Mouse (Mus musculus) left cerebral cortex, postnatal 36 days (tissue): ENCODE results near the gene Grin3b. TPM values are rescaled to one million over a fixed set of nuclear protein-coding genes. Genes with fewer than 3 reads are reported as not detected.
A peak's percentile ranks its signal among the peaks of the same experiment; 100 is the strongest.

Source experiments
- DNase-seq, 2 experiments: peaks; one replicate each; pipeline ENCODE4 v3.0.0; 2021 to 2022; ENCODE audit warnings: low spot score in 2 of 2, mixed read lengths in 1 of 2
- intact Hi-C: fragments of 180-260 bp; cut with DNase I; formaldehyde crosslinking; loops from one replicate; pipeline ENCODE4 v1.15.1; 2025
- total RNA-seq, 2 experiments: library from RNA; stranded (reverse); gene quantifications; 2 replicates each; pipeline ENCODE4 v1.2.3; 2021

Grin3b gene
- total RNA-seq, 2 experiments from 2014 or later: 0.10 TPM; not detected in 1

DNA sequence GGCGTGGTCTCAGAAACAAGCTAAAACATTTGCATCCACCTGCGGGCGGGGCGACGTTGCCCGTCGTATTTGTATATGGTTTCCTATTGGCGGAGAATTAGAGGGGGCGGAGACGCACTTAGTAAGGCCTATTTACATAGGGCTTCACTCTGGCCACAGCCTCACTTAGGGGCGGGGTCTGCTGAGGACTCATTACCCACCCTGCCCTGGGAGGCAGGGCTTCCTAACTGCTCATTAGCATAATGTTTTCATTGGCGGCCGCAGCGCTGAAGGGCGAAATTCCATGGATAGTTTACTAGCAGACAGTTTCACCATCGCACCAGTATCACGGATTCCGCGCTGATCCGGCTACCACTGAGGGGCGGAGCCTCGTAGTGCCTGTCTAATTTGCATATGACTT lies 14.4 kb downstream of the Grin3b start:
- intact Hi-C loops: loop anchor here (1.0 to 2.0 kb wide), 3 partner anchors 54 to 157 kb away; partner anchors contain the start of genes Polr2e and Stk11
- peak; percentile 94 to 96 for DNase-seq

DNA sequence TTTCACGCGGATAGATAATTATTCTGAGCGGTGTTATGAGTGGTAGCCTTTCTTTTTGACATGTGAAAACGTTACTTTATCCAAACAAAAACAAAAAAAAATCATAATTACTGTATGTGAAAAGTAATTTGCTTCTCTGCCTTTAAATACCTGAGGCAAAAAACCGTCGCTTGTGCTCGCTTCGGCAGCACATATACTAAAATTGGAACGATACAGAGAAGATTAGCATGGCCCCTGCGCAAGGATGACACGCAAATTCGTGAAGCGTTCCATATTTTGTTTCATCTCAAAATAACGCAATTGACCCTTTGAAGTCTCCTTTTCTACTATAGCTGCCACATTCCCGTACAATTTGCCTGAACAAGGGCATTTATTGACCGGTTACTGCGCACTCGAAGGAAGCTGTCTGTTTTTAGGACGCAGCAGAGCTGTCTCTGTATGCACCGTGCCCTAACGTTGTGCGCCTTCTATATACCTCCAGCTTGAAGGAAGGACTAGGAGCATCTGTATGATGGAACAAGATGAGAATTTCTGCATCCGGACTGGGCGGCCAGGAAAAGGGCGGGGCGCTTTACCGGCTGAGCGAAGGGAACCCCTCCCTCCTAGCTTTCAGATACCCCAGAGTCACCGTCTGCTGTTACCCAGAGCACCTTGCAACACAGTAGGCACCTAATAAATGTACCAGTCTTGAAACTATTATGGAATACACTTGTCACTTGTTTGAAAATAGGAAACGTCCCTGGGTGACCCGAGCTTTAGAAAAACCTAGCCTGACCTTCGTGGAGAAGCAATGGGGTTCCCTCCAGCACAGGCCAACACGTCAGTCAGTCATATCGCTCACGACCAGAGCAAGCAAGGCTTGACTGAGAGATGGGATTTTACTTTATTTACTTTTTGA lies 15.1 kb downstream of the Grin3b start:
- peak; percentile 74 to 75 for DNase-seq
- intact Hi-C loops: loop anchor here (2.0 kb wide), 2 partner anchors 53 to 129 kb away; partner anchors contain the start of genes Polr2e and Stk11

DNA sequence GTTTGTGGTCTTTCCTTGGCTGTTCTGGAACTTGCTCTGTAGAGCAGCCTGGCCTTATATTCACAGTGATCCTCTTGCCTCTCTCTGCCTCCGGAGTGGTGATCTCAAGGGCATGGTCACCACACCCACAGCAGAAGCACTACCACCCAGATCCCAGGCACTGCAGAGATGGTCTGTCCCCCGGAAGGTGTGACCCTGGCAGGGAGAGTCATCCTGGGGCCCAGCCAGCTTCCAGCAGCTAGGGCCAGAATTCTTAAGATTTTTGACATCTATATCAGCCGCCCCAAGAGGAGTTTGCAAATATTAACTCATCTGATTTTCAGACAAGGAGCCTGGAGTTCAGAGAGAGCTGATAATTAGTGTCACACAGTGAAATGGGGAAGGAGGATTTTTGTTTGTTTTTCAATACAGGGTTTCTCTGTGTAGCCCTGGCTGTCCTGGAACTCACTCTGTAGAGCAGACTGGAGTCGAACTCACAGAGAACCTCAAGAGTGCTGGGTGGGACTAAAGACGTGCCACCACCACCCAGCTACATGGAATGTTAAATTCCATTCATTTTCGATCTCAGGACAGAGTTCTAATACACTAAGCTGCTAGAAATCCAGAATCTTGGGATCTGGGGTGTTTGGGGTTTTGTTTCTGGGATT lies 15.8 kb downstream of the Grin3b start:
- no peak for DNase-seq
- intact Hi-C loops: no loop called here

DNA sequence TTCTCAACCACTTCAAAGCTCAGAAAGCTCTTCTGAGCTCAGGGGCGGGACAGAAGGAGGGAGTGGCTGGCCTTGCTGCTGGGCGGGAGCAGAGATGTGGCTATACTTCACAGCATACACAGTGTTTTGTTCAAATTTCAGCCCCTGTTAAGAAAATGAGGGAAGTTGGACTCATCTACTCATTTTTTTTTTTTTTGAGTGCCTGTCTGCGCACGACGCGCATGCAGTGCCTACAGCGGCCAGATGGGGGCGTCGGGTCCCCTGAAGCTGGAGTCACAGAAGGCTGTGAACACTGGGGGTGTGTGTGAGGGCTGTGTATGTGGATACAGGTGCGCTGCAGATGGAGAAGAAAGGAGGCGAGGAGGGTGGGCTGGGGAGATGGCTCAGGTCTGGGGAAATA lies 16.4 kb downstream of the Grin3b start:
- intact Hi-C loops: no loop called here
- DNase-seq: peak; percentile 74 to 75

DNA sequence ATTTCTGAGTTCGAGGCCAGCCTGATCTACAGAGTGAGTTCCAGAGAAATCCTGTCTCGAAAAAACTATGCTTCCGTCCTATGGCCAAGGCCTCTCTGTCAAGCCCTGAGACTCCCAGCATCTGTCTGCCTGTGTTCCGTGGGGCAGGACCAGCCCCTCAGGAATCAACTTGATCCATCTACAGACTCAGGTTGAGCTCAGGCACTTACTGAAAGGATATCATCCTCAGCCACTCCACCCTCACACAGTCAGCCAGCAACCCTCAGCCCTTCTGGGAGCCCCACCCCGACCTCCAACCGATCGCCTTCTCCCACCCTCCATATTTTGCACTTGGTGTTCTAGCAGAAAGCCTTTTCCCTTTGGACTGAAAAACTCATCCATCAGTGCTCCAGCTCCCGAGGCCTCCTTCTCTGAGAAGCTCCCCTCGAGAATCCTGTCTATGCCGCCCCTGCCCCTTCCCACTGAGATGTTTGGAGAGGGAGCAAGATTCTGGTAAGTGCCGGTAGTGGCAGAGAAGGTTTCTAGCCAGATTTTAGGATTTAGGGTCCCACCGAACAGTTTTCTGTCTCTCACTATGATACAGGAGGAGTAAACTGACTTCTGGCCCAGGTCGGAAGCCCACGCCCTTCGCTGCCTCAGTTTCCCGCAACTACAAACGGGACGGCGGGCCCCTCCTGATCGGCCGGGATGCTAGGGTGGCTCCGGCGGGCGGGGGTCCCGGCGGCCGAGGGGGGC lies 17.4 kb downstream of the Grin3b start:
- DNase-seq: no peak
- intact Hi-C loops: no loop called here

DNA sequence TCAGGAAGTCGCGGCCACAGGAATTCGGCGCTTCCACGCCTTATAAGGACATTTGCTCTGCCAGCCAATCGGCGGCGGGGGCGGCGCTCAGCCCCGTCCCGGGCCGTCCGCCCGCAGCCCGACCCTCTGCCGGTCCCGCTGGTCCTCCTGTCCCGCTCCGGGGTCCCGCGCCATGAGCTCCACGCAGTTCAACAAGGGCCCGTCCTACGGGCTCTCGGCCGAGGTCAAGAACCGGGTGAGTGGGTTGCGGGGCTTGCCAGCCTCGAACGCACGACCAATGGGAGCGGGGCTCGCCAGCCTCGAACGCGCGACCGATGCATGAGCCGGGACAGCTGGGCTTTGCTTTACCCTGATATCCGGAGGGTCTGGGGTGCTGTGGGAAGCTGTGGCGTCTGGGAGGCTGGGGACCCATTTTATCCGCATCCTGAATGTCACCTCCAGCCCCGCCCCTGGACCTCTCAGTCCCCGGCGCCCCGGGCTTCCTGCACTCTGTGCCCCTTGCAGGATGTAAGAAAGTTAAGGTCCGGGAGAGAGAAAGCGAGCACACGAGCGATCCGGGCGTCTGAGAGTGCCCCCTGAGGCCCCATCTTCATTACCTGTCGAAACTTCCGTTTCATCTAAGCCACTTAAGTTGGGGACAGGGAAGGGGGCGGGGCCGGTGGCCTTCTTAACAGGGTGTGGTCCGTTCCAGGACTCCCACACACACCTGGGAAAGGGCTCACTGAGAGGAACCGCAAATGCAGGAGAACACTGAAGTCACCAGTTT lies 18.2 kb downstream of the Grin3b start, which contains the start of gene Cnn2:
Gene Cnn2 (plus strand): TSS at position 79 of the 766 bp plus-strand sequence.
- DNase-seq: no peak
- intact Hi-C loops: no loop called here

DNA sequence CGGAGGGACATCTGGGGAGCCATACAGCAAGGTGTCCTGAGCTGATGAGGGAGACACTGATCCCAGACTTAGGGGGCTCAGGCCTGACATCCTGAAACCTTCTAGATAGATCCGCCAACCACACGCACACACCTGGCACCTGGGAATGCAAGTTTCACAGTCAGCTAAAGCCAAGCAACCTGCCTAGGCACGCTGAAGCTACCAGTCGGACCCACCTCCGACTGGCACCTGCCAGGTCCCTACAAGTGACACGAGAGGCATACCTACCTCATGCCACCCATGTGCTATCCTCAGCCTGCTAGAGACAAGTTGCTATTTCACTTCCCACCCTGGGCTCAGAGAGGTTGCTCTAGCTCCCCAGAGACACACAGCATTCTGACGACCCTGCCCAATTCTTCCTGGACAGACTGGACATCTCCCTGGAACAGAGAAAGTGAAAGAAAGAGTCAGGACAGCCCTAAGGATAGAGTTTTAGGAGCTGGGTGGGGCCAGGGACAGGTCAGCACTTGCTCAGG lies 18.8 kb downstream of the Grin3b start:
- intact Hi-C loops: no loop called here
- DNase-seq: no peak

DNA sequence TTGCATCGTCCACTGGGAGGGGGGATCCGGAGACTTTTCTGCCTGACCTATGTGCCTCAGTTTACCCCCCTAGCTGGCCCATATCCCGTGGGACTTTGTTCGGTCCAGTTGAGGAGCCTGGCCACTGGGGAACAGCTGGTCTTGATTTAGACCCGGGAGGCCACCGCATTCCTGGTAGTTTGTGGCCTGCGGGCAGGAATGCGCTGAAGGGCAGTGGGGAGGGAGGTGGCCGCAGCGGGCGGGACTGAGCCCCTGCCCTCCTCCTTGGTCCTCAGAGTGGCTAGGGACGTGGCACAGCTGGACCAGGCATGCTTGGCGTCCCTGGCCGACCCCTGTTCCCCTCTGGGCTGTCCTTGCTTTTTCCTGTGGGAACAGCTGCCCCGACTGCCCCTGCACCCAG lies 19.4 kb downstream of the Grin3b start:
- DNase-seq: no peak
- intact Hi-C loops: no loop called here

DNA sequence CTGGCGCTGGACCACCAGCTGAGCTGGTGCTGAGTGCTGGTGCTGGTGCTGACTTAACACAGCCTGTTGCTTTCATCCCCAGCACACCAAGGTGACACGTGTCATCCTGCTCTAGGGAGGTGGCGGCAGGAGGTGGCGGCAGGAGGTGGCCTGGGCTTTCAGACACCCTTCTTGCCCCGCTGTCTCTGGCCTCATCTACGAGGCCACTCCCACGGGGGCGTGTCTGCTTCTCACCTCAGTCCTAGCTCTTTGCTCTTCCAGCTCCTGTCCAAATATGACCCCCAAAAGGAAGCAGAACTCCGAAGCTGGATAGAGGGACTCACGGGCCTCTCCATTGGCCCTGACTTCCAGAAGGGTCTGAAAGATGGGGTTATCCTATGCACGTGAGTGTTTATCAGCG lies 20.6 kb downstream of the Grin3b start:
- intact Hi-C loops: no loop called here
- DNase-seq: no peak

DNA sequence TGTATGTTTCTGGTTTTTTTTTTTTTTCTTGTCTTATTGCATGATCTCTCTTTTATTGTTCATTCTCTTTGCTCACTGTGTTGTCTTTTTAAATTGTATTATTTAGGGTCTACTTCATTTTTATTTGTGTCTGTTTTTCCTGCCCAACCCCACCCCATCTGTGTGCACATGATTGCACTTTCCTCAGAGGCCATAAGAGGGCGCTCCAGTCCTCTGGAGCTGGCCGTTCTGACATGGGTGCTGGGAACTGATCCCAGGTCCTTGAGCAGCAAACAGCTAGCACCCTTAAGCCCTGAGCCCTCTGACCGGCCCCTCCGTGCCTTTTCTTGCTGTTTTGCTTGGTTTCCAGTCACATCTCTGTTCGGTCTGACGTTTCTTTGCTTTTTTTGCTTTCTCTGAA lies 21.0 kb downstream of the Grin3b start:
- no peak for DNase-seq
- intact Hi-C loops: no loop called here

DNA sequence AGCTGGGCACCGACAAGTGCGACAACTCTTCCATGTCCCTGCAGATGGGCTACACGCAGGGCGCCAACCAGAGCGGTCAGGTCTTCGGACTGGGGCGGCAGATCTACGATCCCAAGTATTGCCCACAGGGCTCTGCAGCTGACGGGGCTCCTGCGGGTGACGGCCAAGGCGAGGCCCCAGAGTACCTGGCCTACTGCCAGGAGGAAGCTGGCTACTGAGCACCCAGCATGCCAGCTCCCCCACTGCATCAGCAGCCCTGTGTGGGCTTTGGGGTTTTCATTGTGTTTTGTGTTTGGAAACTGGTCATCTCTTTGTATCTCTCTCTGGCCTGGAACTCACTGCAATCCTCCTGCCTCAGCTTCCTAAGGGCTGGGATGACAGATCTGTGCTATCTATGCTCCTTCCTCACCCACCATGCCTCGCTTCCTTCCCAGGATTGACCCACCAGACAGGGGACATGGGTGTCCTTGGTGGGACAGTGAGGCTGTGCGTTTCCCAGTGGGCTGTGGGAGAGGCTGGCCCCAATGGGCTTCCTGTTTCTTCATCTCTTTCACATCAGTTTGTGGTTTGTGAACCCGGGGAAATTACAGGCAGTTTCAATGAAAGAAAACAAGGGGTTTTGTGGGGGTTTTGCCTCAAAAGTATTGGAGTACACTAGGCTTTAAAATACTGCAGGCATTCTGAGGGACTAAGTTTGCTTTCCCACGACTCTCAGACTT lies 24.0 kb downstream of the Grin3b start:
- no peak for DNase-seq

DNA sequence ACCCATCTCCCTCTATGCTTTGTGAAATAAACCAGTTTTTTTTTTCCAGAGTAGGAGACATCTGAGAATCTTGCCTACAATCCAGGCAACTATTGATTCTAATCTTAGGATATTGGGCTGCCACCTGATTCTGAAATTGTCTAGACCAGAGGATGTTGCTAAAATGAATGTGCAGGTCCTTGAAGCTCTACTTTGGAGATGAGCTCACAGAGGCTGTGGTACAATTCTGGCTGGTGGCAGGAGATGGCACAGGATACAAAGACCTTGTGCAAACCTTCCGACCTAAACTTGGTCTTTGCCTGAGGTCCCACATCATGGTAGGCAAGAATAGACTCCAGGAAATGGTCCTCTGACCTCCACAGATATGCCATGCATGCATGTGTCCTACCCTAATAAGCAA lies 25.1 kb downstream of the Grin3b start:
- intact Hi-C loops: loop anchor here (2.0 kb wide), 1 partner anchor 43 kb away; the partner anchor contains the start of gene Polr2e
- no peak for DNase-seq

More for the DNA sequence above, 24.0 kb downstream of the Grin3b start:
- intact Hi-C loops: no loop called here

DNA sequence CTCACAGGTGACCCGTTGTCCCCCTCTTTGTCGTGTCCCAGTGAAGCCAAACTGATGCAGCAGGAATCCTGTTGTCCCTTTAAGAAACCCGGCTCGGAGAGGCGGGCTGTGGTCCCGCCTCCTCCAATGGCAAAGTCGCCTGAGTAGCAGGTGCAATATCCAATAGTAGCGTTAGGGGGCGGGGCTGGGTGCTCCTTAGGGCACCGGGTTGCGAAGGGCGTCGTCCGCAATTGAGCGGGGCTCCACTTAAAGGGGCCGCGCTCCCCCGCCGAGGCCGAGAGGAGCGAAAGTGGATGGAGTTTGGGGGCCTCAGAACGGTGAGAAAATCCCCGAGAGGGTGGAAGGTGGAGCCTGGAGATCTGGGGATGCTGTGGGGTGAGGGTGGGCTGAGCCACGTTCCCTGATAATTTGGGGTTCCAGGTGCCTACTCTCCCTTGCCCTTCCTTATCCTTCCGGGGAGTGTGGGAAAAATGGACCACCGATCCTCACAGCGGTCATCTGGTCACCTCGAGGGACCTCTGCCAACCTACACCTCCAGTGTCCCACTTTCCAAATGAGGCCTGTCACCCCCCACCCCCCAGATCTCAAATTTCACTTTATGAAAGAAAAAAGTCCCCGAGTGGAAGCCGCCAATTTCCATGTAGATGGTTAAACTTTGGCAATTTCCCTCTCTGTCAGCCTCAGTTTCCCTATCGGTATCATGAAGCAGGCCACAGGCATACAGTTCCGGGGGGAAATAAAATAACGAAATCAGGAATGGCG lies 25.9 kb downstream of the Grin3b start, which contains the start of gene Abca7:
Gene Abca7 (plus strand): TSS at position 223 of the 762 bp plus-strand sequence.
- intact Hi-C loops: loop anchor here (2.0 kb wide), 1 partner anchor 42 kb away; the partner anchor contains the start of gene Polr2e
- peak; percentile 92 to 93 for DNase-seq

DNA sequence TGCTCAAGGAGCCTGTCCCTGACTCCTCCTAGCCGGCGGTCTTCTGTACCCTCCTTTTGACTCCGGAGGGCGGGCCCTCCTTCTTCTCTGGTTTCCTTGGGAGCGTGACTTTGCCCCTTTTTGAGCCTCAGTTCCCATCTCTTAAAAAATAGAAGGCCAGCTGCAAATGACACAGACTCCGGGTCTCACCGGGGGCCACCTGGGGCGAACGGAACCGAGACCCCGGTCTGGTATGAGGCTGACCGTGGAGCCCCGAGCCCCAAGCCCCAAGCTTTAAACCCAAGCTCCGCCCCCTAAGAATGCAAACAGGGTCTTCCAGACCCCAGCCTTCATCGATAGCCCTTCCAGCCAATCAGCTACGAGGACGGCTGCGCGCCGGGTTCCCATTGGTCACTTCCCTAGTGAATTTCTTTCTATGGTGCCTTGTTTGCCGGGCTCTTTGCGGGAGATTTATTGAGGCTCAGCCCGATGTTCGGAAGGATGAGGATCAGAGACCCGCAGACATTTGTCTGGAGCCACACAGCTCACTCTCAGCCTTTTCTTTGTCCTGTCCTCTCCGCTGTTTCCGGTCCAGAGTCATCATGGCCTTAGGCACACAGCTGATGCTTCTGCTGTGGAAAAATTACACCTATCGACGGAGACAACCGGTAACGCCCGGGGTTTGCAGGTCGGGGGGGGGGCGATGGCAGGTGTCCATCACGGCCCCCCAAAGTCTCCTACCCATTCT lies 26.7 kb downstream of the Grin3b start:
- DNase-seq: peak; percentile 64 to 70
- intact Hi-C loops: loop anchor here (2.0 kb wide), 1 partner anchor 42 kb away; the partner anchor contains the start of gene Polr2e

DNA sequence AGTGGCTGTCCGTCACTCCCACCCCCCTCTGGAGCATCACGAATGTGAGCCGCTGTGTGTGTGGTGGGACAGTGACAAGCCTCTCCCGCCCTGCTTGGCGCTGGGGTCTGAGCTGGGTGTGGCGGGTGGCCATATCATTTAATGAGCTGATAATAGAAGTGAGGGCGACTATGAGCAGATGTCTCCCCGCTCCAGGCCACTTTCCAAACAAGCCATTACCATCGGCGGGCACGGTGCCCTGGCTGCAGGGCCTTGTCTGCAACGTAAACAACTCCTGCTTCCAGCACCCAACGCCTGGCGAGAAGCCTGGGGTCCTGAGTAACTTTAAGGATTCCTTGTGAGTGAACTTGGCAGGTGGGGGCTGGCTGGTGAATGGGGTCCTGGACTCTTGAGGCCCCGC lies 27.3 kb downstream of the Grin3b start:
- intact Hi-C loops: loop anchor here (2.0 kb wide), 1 partner anchor 41 kb away; the partner anchor contains the start of gene Polr2e
- DNase-seq: no peak

DNA sequence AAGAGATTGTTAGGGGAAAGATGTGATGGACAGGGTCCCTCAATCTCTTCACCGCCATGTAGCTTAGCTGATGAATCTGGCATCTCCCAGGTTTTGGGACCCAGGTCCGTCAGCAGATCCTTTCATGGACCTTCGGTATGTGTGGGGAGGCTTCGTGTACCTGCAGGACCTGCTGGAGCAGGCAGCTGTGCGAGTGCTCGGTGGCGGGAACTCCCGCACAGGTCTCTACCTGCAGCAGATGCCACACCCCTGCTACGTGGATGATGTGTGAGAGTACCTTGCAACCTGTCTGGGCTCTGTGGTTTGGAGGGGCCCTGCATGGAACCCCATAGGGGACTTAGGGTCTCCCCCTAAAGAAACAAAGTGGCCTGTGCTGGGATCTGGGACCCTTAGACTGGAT lies 31.4 kb downstream of the Grin3b start:
- intact Hi-C loops: no loop called here
- DNase-seq: no peak

DNA sequence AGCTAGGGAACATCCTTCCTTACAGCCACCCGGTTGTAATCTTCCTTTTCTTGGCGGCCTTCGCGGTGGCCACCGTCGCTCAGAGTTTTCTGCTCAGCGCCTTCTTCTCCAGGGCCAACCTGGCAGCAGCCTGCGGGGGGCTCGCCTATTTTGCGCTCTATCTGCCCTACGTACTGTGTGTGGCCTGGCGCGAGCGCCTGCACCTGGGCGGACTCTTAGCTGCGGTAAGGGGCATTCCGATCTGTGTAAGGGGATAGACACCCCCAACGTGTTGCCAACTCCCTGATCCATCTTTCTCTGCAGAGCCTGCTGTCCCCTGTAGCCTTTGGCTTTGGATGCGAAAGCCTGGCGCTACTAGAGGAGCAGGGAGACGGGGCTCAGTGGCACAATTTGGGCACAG lies 32.3 kb downstream of the Grin3b start:
- intact Hi-C loops: no loop called here
- no peak for DNase-seq
